Mouse (Mus musculus): ENCODE measurements around the gene Prkca. TPM values are rescaled to one million over a fixed set of nuclear protein-coding genes. Genes with fewer than 3 reads are reported as not detected.

Gene Prkca
- 100 to 1,000 TPM; 211 to 241 TPM for total RNA-seq (2021)
- long read RNA-seq, experiment 1, full-length matches to known transcripts = 74 of 107 reads
- long read RNA-seq, experiment 1, partial matches to known transcripts = 3 of 107 reads
- long read RNA-seq, experiment 1, other reads (novel, unspliced or antisense) = 30 of 107 reads
- long read RNA-seq, experiment 2, full-length matches to known transcripts = 110 of 174 reads
- long read RNA-seq, experiment 2, partial matches to known transcripts = 11 of 174 reads
- long read RNA-seq, experiment 2, other reads (novel, unspliced or antisense) = 53 of 174 reads

GRCm38 (mm10) chr11:108343789-108344462, at the start of gene Prkca:
Gene Prkca (minus strand): TSS chr11:108343928.
- H3K4me3 ChIP-seq = peak within 1 kb of the TSS; percentile 97
- no peak for TF ChIP-seq CTCF (conservative IDR thresholded peaks at IDR 0.05)
- H3K27ac ChIP-seq = peak within 1 kb of the TSS; percentile 98
- peak; percentile 92 to 96 for DNase-seq (ENCODE audit: low spot score in 2 of 2)

DNA sequence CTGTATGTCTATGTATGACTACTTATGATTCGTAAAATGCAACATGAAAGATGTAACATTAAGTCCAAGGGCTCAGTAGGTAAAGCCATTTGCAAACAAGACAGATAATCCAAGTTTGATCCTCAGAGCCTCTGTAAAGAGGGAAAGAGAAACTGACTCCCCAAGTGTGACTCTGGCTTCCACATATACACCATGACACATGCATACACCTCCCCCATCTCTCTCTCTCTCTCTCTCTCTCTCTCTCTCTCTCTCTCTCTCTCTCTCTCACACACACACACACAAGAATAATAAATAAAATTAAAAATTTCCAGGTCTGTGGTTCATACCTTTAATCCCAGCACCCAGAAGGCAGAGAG, 41.9 kb upstream of the Prkca start:
- Histone ChIP-seq H3K27ac (no peak overlapping the region), H3K4me3 (no peak overlapping the region)
- TF ChIP-seq CTCF (conservative IDR thresholded peaks at IDR 0.05) = no peak
- no peak for DNase-seq (ENCODE audit: low spot score in 2 of 2)

DNA sequence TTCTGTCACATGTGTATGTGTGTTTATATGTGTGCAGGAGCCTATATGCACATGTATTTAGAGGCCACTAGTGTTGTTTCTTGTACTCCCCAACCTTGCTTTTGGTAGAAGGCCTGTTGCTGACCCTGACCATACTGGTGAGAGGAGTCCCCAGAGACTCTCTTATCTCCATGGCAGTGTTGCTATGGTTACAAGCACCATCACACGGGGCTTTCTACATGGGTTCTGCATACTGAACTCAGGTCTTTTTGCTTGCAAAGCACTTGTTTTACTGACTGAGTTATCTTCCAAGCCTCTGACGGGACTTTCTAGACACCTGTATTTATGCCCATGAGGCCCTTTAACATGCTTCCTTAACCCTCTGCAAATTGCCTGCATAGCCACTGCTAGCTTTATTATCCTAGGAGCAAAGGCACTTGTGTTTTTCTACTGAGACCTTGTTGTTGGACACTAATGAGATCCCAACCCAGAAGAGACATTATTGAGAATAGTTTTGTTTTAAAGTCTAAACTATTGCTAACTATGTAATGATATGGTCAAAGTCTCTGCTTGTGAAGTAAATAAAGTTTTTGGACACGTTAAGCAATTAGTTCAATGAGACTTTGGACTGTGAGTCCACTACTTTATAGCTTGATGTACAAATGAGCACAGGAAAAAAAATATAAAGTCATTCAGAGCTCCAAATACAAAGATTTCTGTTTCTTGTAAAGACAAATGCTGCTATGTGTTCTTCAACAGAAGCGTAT, 41.4 kb upstream of the Prkca start:
- H3K4me3 ChIP-seq = no peak overlapping the region
- no peak for TF ChIP-seq CTCF (conservative IDR thresholded peaks at IDR 0.05)
- no peak for DNase-seq (ENCODE audit: low spot score in 2 of 2)
- H3K27ac ChIP-seq = no peak overlapping the region

- H3K4me3 ChIP-seq = no peak overlapping the region
- H3K27ac ChIP-seq = no peak overlapping the region
- TF ChIP-seq CTCF (conservative IDR thresholded peaks at IDR 0.05) = no peak
- DNase-seq (ENCODE audit: low spot score in 2 of 2) = no peak
Observed at GRCm38 (mm10) chr11:108382664-108383063, 38.9 kb upstream of the Prkca start.

GRCm38 (mm10) chr11:108378363-108378751, 34.6 kb upstream of the Prkca start:
- DNase-seq (ENCODE audit: low spot score in 2 of 2) = no peak
- no peak; the same call in 1 of the 2 replicates for TF ChIP-seq CTCF (conservative IDR thresholded peaks at IDR 0.05)
- H3K4me3 ChIP-seq = no peak overlapping the region
- H3K27ac ChIP-seq = no peak overlapping the region

DNA sequence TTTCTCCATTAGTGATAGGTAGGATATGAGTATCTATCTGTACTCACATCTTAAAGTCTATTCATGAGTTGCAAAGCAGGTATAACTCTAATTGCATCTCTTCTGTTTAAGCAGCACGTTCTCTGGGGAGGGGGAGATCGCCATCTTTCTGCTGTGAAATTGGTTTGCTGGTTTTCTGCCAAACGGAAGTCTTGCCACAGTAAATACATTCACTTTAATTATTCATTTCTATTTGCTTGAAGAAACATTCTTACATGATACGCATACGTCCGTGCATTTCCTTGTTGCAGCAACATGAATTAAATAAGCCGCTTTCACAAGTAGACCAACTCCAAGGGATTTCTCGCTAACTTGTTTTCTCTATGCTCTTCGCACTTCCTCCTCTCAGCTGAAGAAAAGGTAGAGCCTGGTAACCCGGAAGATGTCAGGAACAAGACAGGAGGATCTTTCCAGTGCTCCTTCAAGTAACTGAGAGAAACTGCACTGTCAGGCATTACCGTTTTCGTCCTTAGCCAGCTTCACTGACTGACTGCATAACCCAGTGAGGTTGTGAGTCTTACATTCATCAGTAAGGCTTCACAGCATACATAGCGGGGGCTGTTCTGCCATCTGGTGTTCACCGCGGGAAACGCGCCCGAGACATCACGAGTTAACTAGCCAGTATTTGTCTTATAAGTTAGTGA, 34.1 kb upstream of the Prkca start:
- peak; percentile 97 for TF ChIP-seq CTCF (conservative IDR thresholded peaks at IDR 0.05)
- H3K27ac ChIP-seq = peak overlapping the region; percentile 57; the same call in 1 of the 2 replicates
- DNase-seq (ENCODE audit: low spot score in 2 of 2) = peak; percentile 81
- H3K4me3 ChIP-seq = peak overlapping the region; percentile 23

DNA sequence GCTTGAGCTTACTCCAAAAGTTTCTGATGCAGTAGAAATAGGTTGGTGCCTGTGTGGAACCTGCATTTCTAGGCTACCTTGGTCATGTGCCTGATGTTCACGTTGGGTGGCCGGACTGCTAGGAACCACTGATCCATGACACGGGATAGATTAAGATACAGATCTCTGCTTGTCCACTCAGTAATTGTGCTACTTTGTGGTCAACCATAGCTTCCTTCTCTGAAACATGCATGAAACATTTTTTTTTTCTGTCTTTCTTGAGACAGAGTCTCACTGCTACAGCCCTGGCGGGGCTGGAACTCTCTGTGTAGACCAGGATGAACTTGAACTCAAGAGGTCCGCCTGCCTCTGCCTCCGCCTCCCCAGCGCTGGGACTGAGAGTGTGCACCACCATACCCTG, 33.1 kb upstream of the Prkca start:
- Histone ChIP-seq H3K27ac (no peak overlapping the region), H3K4me3 (no peak overlapping the region)
- no peak for DNase-seq (ENCODE audit: low spot score in 2 of 2)
- no peak for TF ChIP-seq CTCF (conservative IDR thresholded peaks at IDR 0.05)

- no peak for TF ChIP-seq CTCF (conservative IDR thresholded peaks at IDR 0.05)
- no peak overlapping the region for H3K27ac ChIP-seq
- DNase-seq (ENCODE audit: low spot score in 2 of 2) = no peak
- no peak overlapping the region for H3K4me3 ChIP-seq
Observed at GRCm38 (mm10) chr11:108367046-108367445, 23.3 kb upstream of the Prkca start.

DNA sequence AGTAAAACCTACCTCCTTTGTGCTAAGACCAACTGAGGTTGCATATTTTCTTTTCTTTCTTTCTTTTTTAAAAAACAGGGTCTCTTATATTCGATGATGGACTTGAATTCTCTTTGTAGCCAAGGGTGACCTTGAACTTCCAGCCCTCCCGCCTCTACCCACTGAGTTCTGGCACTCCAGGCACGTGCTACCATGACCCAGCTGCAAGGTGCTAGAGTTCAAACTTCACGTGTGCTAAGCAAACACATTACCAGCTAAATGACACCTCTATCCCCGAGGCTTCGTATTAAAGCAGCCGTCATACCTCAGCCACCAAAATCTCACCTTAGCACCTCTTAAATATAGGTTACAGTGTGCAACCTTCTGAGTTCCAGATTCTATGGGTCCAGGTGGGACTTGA, 21.9 kb upstream of the Prkca start:
- H3K27ac ChIP-seq = no peak overlapping the region
- no peak for TF ChIP-seq CTCF (conservative IDR thresholded peaks at IDR 0.05)
- H3K4me3 ChIP-seq = no peak overlapping the region
- DNase-seq (ENCODE audit: low spot score in 2 of 2) = no peak

- no peak for DNase-seq (ENCODE audit: low spot score in 2 of 2)
- Histone ChIP-seq H3K27ac (no peak overlapping the region), H3K4me3 (no peak overlapping the region)
- TF ChIP-seq CTCF (conservative IDR thresholded peaks at IDR 0.05) = no peak
Observed at GRCm38 (mm10) chr11:108364945-108365589, 21.3 kb upstream of the Prkca start.

GRCm38 (mm10) chr11:108363991-108364390, 20.3 kb upstream of the Prkca start:
- DNase-seq (ENCODE audit: low spot score in 2 of 2) = no peak
- Histone ChIP-seq H3K4me3 (no peak overlapping the region), H3K27ac (no peak overlapping the region)
- TF ChIP-seq CTCF (conservative IDR thresholded peaks at IDR 0.05) = no peak

- no peak for DNase-seq (ENCODE audit: low spot score in 2 of 2)
- Histone ChIP-seq H3K27ac (no peak overlapping the region), H3K4me3 (no peak overlapping the region)
- TF ChIP-seq CTCF (conservative IDR thresholded peaks at IDR 0.05) = no peak
Observed at GRCm38 (mm10) chr11:108362965-108363364, 19.2 kb upstream of the Prkca start.
